Mouse (Mus musculus) cerebellum, postnatal 4 days (tissue): ENCODE results near the gene Nup188.

Experiments used
- DNase-seq, 2 experiments: peaks; one replicate each; pipeline ENCODE4 v3.0.0; 2022; ENCODE audit warnings: low spot score in 2 of 2, mixed read lengths in 1 of 2

Gene Nup188

GRCm38 (mm10) chr2:30385591-30385990, 99.4 kb downstream of the Nup188 start:
- no peak for DNase-seq

- no peak for DNase-seq
Measured at GRCm38 (mm10) chr2:30386913-30387312, 100.7 kb downstream of the Nup188 start.

GRCm38 (mm10) chr2:30389000-30389399, 102.8 kb downstream of the Nup188 start:
- no peak for DNase-seq

GRCm38 (mm10) chr2:30392114-30392576, 105.9 kb downstream of the Nup188 start, which contains the start of gene Dolpp1:
Gene Dolpp1 (plus strand): TSS chr2:30392254.
- peak; percentile 92 to 96 for DNase-seq

- peak; percentile 63 to 88 for DNase-seq
Measured at GRCm38 (mm10) chr2:30392577-30393369, 106.6 kb downstream of the Nup188 start.

GRCm38 (mm10) chr2:30393370-30393656, 107.1 kb downstream of the Nup188 start:
- no peak for DNase-seq
